Mouse (Mus musculus) lung, adult 2 months (tissue): Measurements from ENCODE around the gene Stim2.

Experiments
- CTCF ChIP-seq: fragments of 200-500 bp; IDR thresholded peaks from 2 replicates; pipeline ENCODE4 v1.5.1; 2011; ENCODE audit warnings: mild to moderate bottlenecking, low read length, control low read depth; ENCODE audit not compliant: insufficient read depth
- POLR2A ChIP-seq: fragments of 200-500 bp; IDR thresholded peaks from 2 replicates; pipeline ENCODE4 v1.6.1; 2011; ENCODE audit warnings: low read depth, mild to moderate bottlenecking, control low read depth, low read length, borderline replicate concordance; ENCODE audit errors: extremely low read depth

DNA sequence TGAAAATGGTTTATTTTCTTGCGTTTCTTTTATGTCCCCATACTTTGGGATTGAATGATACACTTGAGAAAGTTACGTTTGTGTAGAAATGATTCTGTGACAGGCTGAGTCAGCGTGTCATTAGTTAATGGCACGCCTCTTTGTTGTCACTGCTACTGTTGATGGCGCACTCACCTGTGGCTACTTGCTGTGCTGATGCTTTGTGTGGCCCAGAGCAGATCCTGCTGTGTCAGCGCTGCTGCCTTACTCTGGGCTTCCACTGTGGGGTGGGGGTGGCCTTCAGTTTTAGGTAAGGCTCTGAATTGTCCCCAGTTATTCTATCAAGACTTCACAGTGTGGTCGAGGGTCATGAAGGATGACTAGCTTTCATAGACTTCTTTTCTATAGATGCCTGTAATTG lies 18.8 kb downstream of the Stim2 start:
- TF ChIP-seq CTCF (no peak), POLR2A (no peak)
